Mouse (Mus musculus) cerebral cortex, adult 2 months (tissue): Measurements from ENCODE around the gene Catsper1.

Experiments used
- WGBS: fragments of 180-500 bp; shearing (Covaris S2); methylation state at CpG from one replicate; pipeline ENCODE4 v1.1.7; 2018; 5-methylcytosine and 5-hydroxymethylcytosine counted together

Catsper1 gene

GRCm38 (mm10) chr19:5335441-5335840 is at the start of gene Catsper1:
TSS of gene Catsper1 (plus strand) at chr19:5335741.
- WGBS: 88% methylated on average over 6 of the region's 6 CpGs

- under 1% methylated on average over 46 of the region's 46 CpGs for WGBS
These were observed 40.4 kb upstream of the Catsper1 start, which contains the start of gene Sf3b2 for GRCm38 (mm10) chr19:5294972-5295735. TSS of gene Sf3b2 (minus strand) at chr19:5295455.

DNA sequence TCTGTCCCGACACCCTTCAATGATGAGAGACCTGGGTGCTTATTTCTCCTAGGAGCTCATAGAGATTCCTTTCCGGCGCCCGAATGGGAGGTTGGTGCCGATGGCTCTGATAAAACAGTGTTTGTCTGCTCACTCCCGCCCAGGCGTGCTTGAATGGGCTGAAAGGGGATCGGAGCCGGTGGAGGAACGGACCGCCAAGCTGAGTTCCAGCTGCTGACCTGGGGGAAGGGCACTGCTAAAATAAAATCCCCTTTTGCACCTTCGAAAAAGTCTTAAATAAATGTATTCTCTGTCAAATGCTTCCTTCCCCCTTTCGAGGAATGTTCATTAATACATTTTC is 39.8 kb upstream of the Catsper1 start:
- WGBS: 4% methylated on average over 13 of the region's 13 CpGs

GRCm38 (mm10) chr19:5296630-5297029 is 38.9 kb upstream of the Catsper1 start:
- 43% methylated on average over 5 of the region's 5 CpGs for WGBS

- WGBS: 7% methylated on average over 32 of the region's 32 CpGs
These were observed 37.4 kb upstream of the Catsper1 start, which contains the start of gene Gal3st3 for GRCm38 (mm10) chr19:5297903-5298800. TSS of gene Gal3st3 (plus strand) at chr19:5298331.

- 80% methylated on average over 6 of the region's 6 CpGs for WGBS
These were observed 35.0 kb upstream of the Catsper1 start for GRCm38 (mm10) chr19:5300588-5300987.

GRCm38 (mm10) chr19:5302455-5302854 is 33.1 kb upstream of the Catsper1 start:
- 24% methylated on average over 4 of the region's 4 CpGs for WGBS

GRCm38 (mm10) chr19:5306279-5306678 is 29.3 kb upstream of the Catsper1 start:
- 75% methylated on average over 6 of the region's 6 CpGs for WGBS

DNA sequence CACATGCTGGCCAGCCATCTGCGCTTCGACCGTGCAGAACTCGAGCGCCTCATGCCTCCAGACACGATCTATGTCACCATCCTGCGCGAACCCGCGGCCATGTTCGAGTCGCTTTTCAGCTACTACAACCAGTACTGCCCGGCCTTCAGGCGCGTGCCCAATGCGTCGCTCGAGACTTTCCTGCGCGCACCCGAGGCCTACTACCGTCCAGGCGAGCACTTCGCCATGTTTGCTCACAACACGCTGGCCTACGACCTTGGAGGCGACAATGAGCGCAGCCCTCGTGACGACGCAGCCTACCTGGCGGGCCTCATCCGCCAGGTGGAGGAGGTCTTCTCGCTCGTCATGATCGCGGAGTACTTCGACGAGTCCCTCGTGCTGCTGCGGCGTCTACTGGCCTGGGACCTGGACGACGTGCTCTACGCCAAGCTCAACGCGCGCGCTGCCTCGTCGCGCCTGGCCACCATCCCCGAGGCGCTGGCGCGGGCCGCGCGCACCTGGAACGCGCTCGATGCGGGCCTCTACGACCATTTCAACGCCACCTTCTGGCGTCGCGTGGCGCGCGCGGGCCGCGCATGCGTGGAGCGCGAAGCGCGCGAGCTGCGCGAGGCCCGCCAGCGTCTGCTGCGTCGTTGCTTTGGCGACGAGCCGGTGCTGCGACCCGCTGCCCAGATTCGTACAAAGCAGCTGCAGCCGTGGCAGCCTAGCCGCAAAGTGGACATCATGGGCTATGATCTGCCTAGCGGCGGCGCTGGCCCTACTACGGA is 28.4 kb upstream of the Catsper1 start:
- 57% methylated on average over 98 of the region's 98 CpGs for WGBS

DNA sequence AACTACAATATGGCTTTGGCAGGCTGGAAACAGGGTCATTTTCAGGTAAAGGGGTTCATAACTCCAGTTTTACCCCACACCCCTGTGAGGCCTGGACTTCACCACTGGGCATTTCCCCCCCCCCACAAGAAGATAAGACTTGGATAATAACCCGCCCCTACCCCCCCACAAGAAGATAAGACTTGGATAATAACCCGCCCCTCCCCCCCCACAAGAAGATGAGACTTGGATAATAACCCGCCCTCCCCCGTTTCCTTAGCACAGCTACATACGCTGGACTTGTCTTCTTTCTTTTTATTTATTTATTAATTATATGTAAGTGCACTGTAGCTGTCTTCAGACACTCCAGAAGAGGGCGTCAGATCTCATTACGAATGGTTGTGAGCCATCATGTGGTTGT is 26.5 kb upstream of the Catsper1 start:
- WGBS: 86% methylated on average over 7 of the region's 7 CpGs

- WGBS: 86% methylated on average over 8 of the region's 8 CpGs
These were observed 22.4 kb upstream of the Catsper1 start for GRCm38 (mm10) chr19:5313189-5313588.

GRCm38 (mm10) chr19:5323801-5324200 is 11.7 kb upstream of the Catsper1 start:
- 54% methylated on average over 17 of the region's 17 CpGs for WGBS

DNA sequence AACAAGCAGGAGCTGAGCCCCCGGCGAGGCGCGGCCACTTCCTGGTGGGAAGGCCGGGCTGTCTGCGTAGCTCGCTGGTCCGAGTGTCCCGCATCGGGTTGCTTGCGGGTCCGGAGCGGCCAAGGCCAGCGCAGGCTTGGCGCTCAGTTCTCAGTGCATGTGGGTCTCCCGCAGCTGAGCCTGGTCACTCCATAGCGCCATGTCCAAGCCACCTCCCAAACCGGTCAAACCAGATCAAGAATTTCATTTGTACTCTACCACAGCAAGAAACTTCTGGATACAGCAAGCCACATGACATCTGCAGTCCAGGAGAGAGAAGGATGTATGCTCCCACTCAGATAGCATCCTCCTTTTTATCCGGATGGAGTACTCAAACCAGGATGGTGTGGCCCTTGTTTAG is 7.6 kb upstream of the Catsper1 start:
- WGBS: 84% methylated on average over 19 of the region's 19 CpGs

DNA sequence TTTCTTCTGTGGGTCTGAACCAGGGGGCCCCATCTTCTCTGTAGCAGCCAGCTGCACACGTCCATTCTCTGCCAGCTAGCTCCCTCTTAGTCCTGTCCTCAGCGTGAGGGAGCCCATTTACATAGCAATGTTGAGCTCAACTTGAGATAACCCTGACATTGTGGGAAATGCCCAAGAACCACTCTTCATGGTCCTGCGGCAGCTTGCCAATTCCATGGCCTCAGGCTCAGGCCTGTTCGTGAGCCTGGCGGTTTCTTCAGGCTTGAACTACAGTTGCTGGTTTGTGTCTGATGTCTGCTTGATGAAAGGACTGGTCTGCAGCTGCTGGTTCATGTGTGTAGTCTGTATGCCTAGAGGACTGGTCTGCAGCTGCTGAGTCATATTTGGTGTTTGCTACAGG is 800 bp upstream of the Catsper1 start:
- WGBS: 76% methylated on average over 5 of the region's 5 CpGs

GRCm38 (mm10) chr19:5337975-5338374 is 2.4 kb downstream of the Catsper1 start:
- WGBS: 22% methylated on average over 5 of the region's 5 CpGs

DNA sequence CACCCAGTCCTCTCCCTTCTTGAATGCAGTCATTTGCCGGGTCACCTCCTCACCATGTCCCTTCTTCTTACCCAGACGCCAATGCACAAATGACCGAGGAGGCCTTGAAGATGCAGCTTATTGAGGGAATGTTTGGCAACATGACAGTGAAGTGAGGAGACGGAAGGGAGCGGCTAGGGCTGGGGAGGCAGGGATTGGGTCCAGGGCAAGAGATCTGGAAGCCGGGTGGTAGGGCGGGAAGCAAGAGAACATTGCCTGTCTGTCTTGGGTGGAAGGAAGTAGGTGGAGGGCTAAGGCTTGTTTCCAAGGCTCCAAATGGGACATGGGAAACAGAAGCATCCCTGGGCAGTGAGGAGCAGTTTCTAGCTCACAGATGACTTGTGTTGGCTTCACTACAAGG is 5.8 kb downstream of the Catsper1 start:
- WGBS: 94% methylated on average over 7 of the region's 7 CpGs

DNA sequence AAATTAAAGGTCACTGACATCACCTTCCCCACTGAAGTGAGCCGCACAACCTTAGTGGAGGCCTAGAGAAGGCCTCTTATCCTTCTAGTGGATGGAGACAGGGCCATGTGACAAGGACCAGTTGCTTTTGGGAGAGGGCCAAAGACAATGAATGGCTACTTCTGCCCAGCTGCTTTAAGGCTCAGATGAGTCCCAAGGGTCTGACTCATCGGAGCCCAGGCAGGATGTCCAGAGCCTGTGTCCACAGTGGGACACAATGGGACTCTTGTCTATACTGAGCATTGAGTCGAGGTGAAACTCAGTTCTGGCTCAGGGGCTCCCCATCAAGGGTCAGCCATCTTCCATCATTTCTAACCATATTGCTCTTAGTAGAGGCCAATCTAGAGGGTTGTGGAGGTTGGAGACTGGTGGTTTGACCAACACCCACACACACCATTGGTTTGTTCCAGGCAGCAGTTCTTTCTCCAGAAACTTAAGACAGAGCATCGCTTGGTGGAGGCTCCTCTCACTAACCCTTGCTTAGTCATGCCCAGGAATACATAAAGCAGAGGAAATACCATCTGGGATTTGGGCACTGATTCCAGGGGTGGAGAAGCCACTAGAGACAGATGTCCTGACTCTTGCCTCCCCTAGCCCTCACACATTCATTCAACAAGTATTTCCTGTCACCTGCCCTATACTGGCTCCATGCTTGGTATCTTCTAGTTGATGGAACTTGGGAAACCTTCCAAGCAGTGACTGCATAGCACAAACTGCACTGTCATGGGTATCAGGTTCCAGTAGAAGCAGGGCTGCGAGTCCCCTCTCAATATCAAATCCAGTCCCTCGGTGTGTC is 10.0 kb downstream of the Catsper1 start:
- 75% methylated on average over 6 of the region's 6 CpGs for WGBS

GRCm38 (mm10) chr19:5348064-5348463 is 12.5 kb downstream of the Catsper1 start:
- WGBS: 78% methylated on average over 6 of the region's 6 CpGs

- 6% methylated on average over 34 of the region's 34 CpGs for WGBS
These were observed 13.3 kb downstream of the Catsper1 start for GRCm38 (mm10) chr19:5348526-5349501.

DNA sequence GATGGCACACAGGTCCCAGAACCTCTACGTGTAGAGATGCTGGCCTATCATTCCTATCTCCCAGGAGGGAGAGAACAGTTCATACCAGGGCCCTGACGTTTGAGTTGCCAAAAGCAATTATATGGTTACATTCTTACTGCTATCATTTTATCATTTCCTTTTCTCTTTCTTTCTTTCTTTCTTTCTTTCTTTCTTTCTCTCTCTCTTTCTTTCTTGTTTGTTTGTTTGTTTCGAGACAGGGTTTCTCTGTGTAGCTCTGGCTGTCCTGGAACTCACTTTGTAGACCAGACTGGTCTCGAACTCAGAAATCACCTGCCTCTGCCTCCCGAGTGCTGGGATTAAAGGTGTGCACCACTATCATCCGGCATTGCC is 13.9 kb downstream of the Catsper1 start, which contains the start of gene Cst6:
Gene Cst6, minus strand, starts transcription at position 73 of the 372 bp plus-strand sequence.
- WGBS: 70% methylated on average over 6 of the region's 6 CpGs
